ENCODE assay signal across 19 mouse cellular contexts in the genomic region with DNA sequence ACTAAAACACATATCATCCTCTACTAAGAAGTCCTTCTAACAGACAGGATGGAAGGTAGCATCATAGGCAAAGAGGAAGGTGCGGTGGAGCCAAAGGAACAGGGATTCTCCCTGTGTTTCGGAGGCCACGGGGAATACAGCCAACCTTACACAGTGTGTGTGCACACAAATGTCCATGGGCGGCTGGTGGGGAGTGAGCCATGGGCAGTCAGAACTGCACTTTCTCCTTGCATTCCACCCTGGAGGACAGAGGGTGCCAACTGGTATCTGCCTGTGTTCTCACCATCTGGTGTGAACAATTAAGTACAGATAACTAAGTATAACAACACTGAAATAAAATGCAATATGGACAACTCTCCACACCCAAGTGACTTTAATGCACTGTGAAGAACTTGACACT.
A peak's percentile ranks its signal among the peaks of the same experiment; 100 is the strongest.
DNase-seq lines count a peak whose midpoint lies in the region; ATAC-seq and TF ChIP-seq lines count a peak whose summit lies in the region.
"Had no signal": no experiment of that assay in that cellular context is flagged by ENCODE, and none has a peak within 500 bp of the region (broad histone marks: within the 10 kb centered on the region; RNA-seq: fewer than 3 reads in every experiment).

No protein-coding gene starts in this region.

- no peak for TF ChIP-seq EP300 in heart, adult 2 months (IDR thresholded peaks at IDR 0.05; ENCODE audit: insufficient read depth, low read depth, low read length)

- no peaks in the 10 kb centered on the region for H3K27me3 ChIP-seq in heart, adult 2 months (ENCODE audit: control insufficient read depth, insufficient read depth, low read length)
- H3K27me3 ChIP-seq in heart, embryonic 11.5 days (ENCODE audit: control insufficient read depth, insufficient read depth, low read length), result no peaks in the 10 kb centered on the region
- H3K27me3 ChIP-seq in hindbrain, postnatal 0 days (ENCODE audit: insufficient read depth, low read length), result no peaks in the 10 kb centered on the region
- H3K27me3 ChIP-seq in hindbrain, embryonic 13.5 days, result no peaks in the 10 kb centered on the region
- no peaks in the 10 kb centered on the region for H3K27me3 ChIP-seq in cerebellum, adult 2 months (ENCODE audit: control insufficient read depth, insufficient read depth, low read length)
- no peaks in the 10 kb centered on the region for H3K27me3 ChIP-seq in liver, embryonic 11.5 days (replicated peaks; ENCODE audit: control insufficient read depth, insufficient read depth, low read length)
- H3K27me3 ChIP-seq: midbrain, embryonic 15.5 days had no signal

- TF ChIP-seq CTCF in heart, adult 2 months (IDR thresholded peaks at IDR 0.05), result no peak
- no peak for TF ChIP-seq CTCF in hindbrain, postnatal 0 days (IDR thresholded peaks at IDR 0.05; ENCODE audit: low read depth)
- TF ChIP-seq CTCF in cerebellum, adult 2 months (IDR thresholded peaks at IDR 0.05; ENCODE audit: borderline replicate concordance, insufficient read depth, low read depth, low read length), result no peak

- H3K79me2 ChIP-seq in heart, adult 2 months (replicated peaks; ENCODE audit: control insufficient read depth, insufficient read depth, low read length), result no peaks in the 10 kb centered on the region

- no peak for ATAC-seq in heart, embryonic 11.5 days (replicated peaks; ENCODE audit: insufficient number of reproducible peaks, low FRiP score, low TSS enrichment)
- 0 out of 2 replicates have a peak, but pooled peaks have one; percentile 32 for ATAC-seq in hindbrain, postnatal 0 days
- no peak for ATAC-seq in hindbrain, embryonic 13.5 days (ENCODE audit: low FRiP score)
- no peak for ATAC-seq in liver, embryonic 11.5 days (replicated peaks; ENCODE audit: low FRiP score)
- ATAC-seq: inflammation-experienced regulatory T-cells, adult 6 months; midbrain, embryonic 15.5 days had no signal

- no peak overlapping the region for H3K4me3 ChIP-seq in heart, adult 2 months
- H3K4me3 ChIP-seq in heart, embryonic 11.5 days (ENCODE audit: low read depth, low read length), result no peak overlapping the region
- no peak overlapping the region for H3K4me3 ChIP-seq in hindbrain, postnatal 0 days (ENCODE audit: low read length)
- H3K4me3 ChIP-seq in hindbrain, embryonic 13.5 days, result no peak overlapping the region
- H3K4me3 ChIP-seq in cerebellum, adult 2 months (replicated peaks; ENCODE audit: insufficient read depth, low read depth, low read length), result no peak overlapping the region
- H3K4me3 ChIP-seq in liver, embryonic 11.5 days (ENCODE audit: low read depth, low read length), result no peak overlapping the region
- H3K4me3 ChIP-seq: limb, embryonic 10.5 days; midbrain, embryonic 15.5 days; myocyte had no signal

- no peak for TF ChIP-seq POLR2A in heart, adult 2 months (IDR thresholded peaks at IDR 0.05; ENCODE audit: insufficient read depth, low read depth, low read length)
- TF ChIP-seq POLR2A in cerebellum, adult 2 months (IDR thresholded peaks at IDR 0.05; ENCODE audit: borderline replicate concordance, insufficient read depth, low read length), result no peak

- 76% methylated on average over 4 of the region's 4 CpGs for WGBS in heart, adult 2 months
- WGBS in heart, embryonic 11.5 days (ENCODE audit: insufficient replicate concordance), result 83% methylated on average over 4 of the region's 4 CpGs
- 80% methylated on average over 4 of the region's 4 CpGs for WGBS in hindbrain, postnatal 0 days
- 97% methylated on average over 4 of the region's 4 CpGs for WGBS in hindbrain, embryonic 13.5 days
- WGBS in cerebellum, adult 2 months, result 8% methylated on average over 4 of the region's 4 CpGs
- 91% methylated on average over 4 of the region's 4 CpGs for WGBS in liver, embryonic 11.5 days

- peaks cover 14% of the 10 kb centered on the region for H3K4me1 ChIP-seq in heart, adult 2 months (ENCODE audit: control insufficient read depth, insufficient read depth, low read length)
- H3K4me1 ChIP-seq in heart, embryonic 11.5 days (ENCODE audit: control insufficient read depth, insufficient read depth, low read length), result peaks cover 19% of the 10 kb centered on the region
- no peaks in the 10 kb centered on the region for H3K4me1 ChIP-seq in hindbrain, postnatal 0 days (ENCODE audit: insufficient read depth, low read length)
- no peaks in the 10 kb centered on the region for H3K4me1 ChIP-seq in hindbrain, embryonic 13.5 days (replicated peaks)
- H3K4me1 ChIP-seq in cerebellum, adult 2 months (ENCODE audit: control insufficient read depth, insufficient read depth, low read length), result peaks cover 14% of the 10 kb centered on the region
- no peaks in the 10 kb centered on the region for H3K4me1 ChIP-seq in liver, embryonic 11.5 days (replicated peaks; ENCODE audit: control insufficient read depth, insufficient read depth, low read length)
- H3K4me1 ChIP-seq: limb, embryonic 10.5 days; midbrain, embryonic 15.5 days had no signal

- peaks cover 12% of the 10 kb centered on the region for H3K36me3 ChIP-seq in heart, adult 2 months (ENCODE audit: control insufficient read depth, insufficient read depth, low read length)
- peaks cover 6% of the 10 kb centered on the region; the same call in 1 of the 2 replicates for H3K36me3 ChIP-seq in heart, embryonic 11.5 days (ENCODE audit: control insufficient read depth, insufficient read depth, low read length)
- peaks cover 16% of the 10 kb centered on the region for H3K36me3 ChIP-seq in hindbrain, postnatal 0 days (ENCODE audit: insufficient read depth, low read length)
- H3K36me3 ChIP-seq in hindbrain, embryonic 13.5 days, result peaks cover 64% of the 10 kb centered on the region
- no peaks in the 10 kb centered on the region; the same call in 1 of the 2 replicates for H3K36me3 ChIP-seq in liver, embryonic 11.5 days (ENCODE audit: control insufficient read depth, insufficient read depth, low read length)

- no peaks in the 10 kb centered on the region for H3K9me3 ChIP-seq in heart, embryonic 11.5 days (replicated peaks; ENCODE audit: control insufficient read depth, low read length)
- H3K9me3 ChIP-seq in hindbrain, postnatal 0 days (ENCODE audit: low read length), result no peaks in the 10 kb centered on the region
- no peaks in the 10 kb centered on the region for H3K9me3 ChIP-seq in hindbrain, embryonic 13.5 days
- no peaks in the 10 kb centered on the region for H3K9me3 ChIP-seq in liver, embryonic 11.5 days (ENCODE audit: control insufficient read depth, low read length)
- H3K9me3 ChIP-seq: limb, embryonic 10.5 days; midbrain, embryonic 15.5 days had no signal

- no peak overlapping the region for H3K9ac ChIP-seq in heart, adult 2 months (ENCODE audit: low read depth, low read length)
- H3K9ac ChIP-seq in heart, embryonic 11.5 days (ENCODE audit: low read depth, low read length), result no peak overlapping the region
- H3K9ac ChIP-seq in hindbrain, postnatal 0 days (replicated peaks; ENCODE audit: low read length), result no peak overlapping the region
- no peak overlapping the region for H3K9ac ChIP-seq in hindbrain, embryonic 13.5 days
- no peak overlapping the region for H3K9ac ChIP-seq in liver, embryonic 11.5 days (ENCODE audit: low read depth, low read length)
- H3K9ac ChIP-seq: midbrain, embryonic 15.5 days had no signal

- peak in 1 of 2 experiments; percentile 9 for DNase-seq in heart, adult 2 months
- no peak for DNase-seq in hindbrain, postnatal 0 days (ENCODE audit: low spot score)
- DNase-seq in cerebellum, adult 2 months, result peak; percentile 50 to 66
- peak; percentile 21 for DNase-seq in heart, postnatal 4 days
- no peak for DNase-seq in liver, embryonic 11.5 days (ENCODE audit: low spot score)
- DNase-seq: adrenal gland, adult 2 months; gastrocnemius, postnatal 36 days; kidney, adult 2 months; kidney, postnatal 14 days; lung, adult 18-20 months; lung, postnatal 36 days; spleen, adult 18-20 months; thymus, postnatal 4 days had no signal

- no peak overlapping the region for H3K4me2 ChIP-seq in heart, embryonic 11.5 days
- no peak overlapping the region for H3K4me2 ChIP-seq in hindbrain, postnatal 0 days (ENCODE audit: low read depth, low read length)
- H3K4me2 ChIP-seq in hindbrain, embryonic 13.5 days, result no peak overlapping the region
- no peak overlapping the region for H3K4me2 ChIP-seq in liver, embryonic 11.5 days
- H3K4me2 ChIP-seq: midbrain, embryonic 15.5 days had no signal

- intact Hi-C loops in heart, adult 2 months (cut with DNase I), result no loop called here

- peak overlapping the region; percentile 31; the same call in 1 of the 2 replicates for H3K27ac ChIP-seq in heart, adult 2 months
- H3K27ac ChIP-seq in heart, embryonic 11.5 days (ENCODE audit: low read depth, low read length), result no peak overlapping the region
- H3K27ac ChIP-seq in hindbrain, postnatal 0 days, result no peak overlapping the region
- H3K27ac ChIP-seq in hindbrain, embryonic 13.5 days, result no peak overlapping the region
- H3K27ac ChIP-seq in cerebellum, adult 2 months (ENCODE audit: insufficient read depth, low read length), result peak overlapping the region; percentile 10; the same call in 1 of the 2 replicates
- no peak overlapping the region for H3K27ac ChIP-seq in liver, embryonic 11.5 days (ENCODE audit: low read depth, low read length)
- H3K27ac ChIP-seq: limb, embryonic 10.5 days; midbrain, embryonic 15.5 days had no signal

Comparison
In these comparisons a context has a peak if more than half of its experiments do, and no peak if none do; other contexts are left out.
1. H3K27ac ChIP-seq: peak in heart, adult 2 months (single experiment) and cerebellum, adult 2 months (single experiment); none in heart, embryonic 11.5 days (single experiment), hindbrain, postnatal 0 days (single experiment), hindbrain, embryonic 13.5 days (single experiment) and liver, embryonic 11.5 days (single experiment).
2. DNase-seq: peak in cerebellum, adult 2 months (2 of 2) and heart, postnatal 4 days (single experiment); none in hindbrain, postnatal 0 days (single experiment) and liver, embryonic 11.5 days (single experiment).